Mouse (Mus musculus): ENCODE data around the gene Idh3g. TPM values are rescaled to one million over a fixed set of nuclear protein-coding genes. Genes with fewer than 3 reads are reported as not detected.

The Idh3g gene
- polyA plus RNA-seq, 1 experiment from 2014 or later = 190 TPM

DNA sequence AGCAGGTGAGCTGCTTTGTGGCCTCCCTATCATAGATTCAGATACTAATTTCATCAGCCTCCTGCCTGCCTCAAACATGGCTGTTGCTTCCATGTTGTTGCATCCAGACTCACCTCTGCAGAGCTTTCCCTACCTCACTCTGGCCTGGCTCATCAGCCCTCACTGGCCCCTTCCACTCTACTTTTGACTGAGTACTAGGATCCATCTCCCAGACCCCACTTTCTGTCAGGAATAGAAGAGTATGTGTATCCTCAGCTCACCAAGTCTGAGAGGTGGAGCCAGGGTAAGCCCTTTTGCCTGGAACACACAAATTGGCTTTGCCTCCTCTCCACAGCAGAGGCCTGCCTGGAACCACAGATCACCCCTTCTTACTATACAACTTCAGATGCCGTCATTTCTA, 1.8 kb upstream of the Idh3g start:
- Histone ChIP-seq H3K36me3 (peaks cover 22% of the 10 kb centered on the region), H3K9me3 (no peaks in the 10 kb centered on the region), H3K4me3 (0 out of 2 replicates have a peak overlapping the region, but pooled peaks have one; percentile 64), H3K9ac (no peak overlapping the region), H3K27me3 (peaks cover 3% of the 10 kb centered on the region; the same call in 1 of the 2 replicates), H3K27ac (no peak overlapping the region), H3K4me1 (peaks cover 7% of the 10 kb centered on the region; the same call in 1 of the 2 replicates), H3K4me2 (no peak overlapping the region; the same call in 1 of the 2 replicates)
- ATAC-seq (ENCODE audit: insufficient number of reproducible peaks, low FRiP score, low TSS enrichment, low read depth) = no peak
- 94% methylated on average over 1 of the region's 1 CpGs for WGBS

DNA sequence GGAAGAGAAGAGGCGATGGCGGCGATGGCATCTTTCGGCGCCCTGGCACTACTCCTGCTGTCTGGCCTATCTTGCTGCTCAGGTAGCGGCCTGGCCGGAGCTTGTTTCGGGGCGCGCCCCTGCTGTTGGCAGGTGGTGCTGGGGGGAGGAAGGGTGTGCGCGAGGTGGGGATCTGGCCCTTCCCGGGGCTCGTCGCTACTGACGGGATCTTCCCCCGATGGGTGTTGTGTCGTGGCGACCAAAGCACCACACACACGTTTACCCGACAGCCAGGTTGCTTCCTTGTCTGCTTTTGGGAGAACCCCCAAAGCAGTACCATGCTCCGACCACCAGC, 495 bp upstream of the Idh3g start:
- Histone ChIP-seq H3K9me3 (no peaks in the 10 kb centered on the region), H3K4me2 (peak overlapping the region; percentile 48), H3K27me3 (peaks cover 3% of the 10 kb centered on the region; the same call in 1 of the 2 replicates), H3K36me3 (peaks cover 22% of the 10 kb centered on the region), H3K4me1 (peaks cover 7% of the 10 kb centered on the region; the same call in 1 of the 2 replicates), H3K4me3 (peak overlapping the region; percentile 64), H3K9ac (peak overlapping the region; percentile 47), H3K27ac (peak overlapping the region; percentile 94)
- 21% methylated on average over 21 of the region's 22 CpGs for WGBS
- ATAC-seq (ENCODE audit: insufficient number of reproducible peaks, low FRiP score, low TSS enrichment, low read depth) = peak; percentile 5; the same call in 1 of the 2 replicates

DNA sequence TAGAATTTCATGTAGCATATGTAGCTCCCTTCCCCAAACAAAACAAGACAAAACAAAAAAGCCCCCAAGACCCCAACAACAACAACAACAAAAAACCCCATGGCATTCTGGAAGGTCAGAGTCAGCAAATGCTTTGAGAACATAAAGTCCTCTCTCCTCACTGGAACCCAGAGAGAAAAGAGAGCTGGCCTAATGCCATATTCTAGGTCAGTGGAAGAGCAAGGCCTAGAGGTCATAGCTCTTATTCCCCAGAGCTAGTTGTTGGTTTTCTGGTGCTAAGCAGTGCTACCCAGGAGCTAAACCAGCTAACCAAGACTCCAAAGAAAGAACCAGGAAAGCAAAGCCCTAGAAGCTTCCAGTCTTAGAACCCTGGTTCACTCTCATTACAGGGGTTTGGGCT, 1.0 kb downstream of the Idh3g start:
- no peak for ATAC-seq (ENCODE audit: insufficient number of reproducible peaks, low FRiP score, low TSS enrichment, low read depth)
- H3K4me2 ChIP-seq = peak overlapping the region; percentile 48
- peak overlapping the region; percentile 64 for H3K4me3 ChIP-seq
- H3K27ac ChIP-seq = peak overlapping the region; percentile 94
- no peaks in the 10 kb centered on the region for H3K9me3 ChIP-seq
- H3K36me3 ChIP-seq = peaks cover 15% of the 10 kb centered on the region
- peaks cover 3% of the 10 kb centered on the region; the same call in 1 of the 2 replicates for H3K27me3 ChIP-seq
- H3K4me1 ChIP-seq = peaks cover 7% of the 10 kb centered on the region; the same call in 1 of the 2 replicates
- H3K9ac ChIP-seq = peak overlapping the region; percentile 40; the same call in 1 of the 2 replicates

DNA sequence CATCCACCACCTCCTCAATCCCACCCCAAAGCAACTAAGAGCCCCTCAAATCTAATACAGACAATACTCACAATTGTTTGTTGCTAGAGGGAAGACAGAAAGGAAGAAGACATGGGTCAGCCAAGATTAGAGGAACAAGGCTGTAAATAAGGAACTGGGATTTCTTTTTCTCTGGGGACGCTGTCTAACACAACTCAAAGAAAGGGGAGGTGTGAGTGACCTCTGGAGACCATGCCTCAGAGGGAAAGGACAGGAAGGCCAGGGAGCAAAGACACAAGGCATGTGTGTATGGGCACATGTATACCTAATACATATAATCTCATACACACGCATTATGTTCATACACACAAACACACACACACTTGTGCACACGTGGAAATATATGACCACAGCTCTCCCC, 4.5 kb downstream of the Idh3g start:
- ATAC-seq (ENCODE audit: insufficient number of reproducible peaks, low FRiP score, low TSS enrichment, low read depth) = no peak
- H3K9ac ChIP-seq = no peak overlapping the region
- peaks cover 3% of the 10 kb centered on the region; the same call in 1 of the 2 replicates for H3K27me3 ChIP-seq
- 94% methylated on average over 3 of the region's 3 CpGs for WGBS
- H3K4me1 ChIP-seq = 0 out of 2 replicates have a peak, but pooled peaks cover 3% of the 10 kb centered on the region
- H3K4me3 ChIP-seq = no peak overlapping the region
- peaks cover 28% of the 10 kb centered on the region for H3K36me3 ChIP-seq
- H3K27ac ChIP-seq = no peak overlapping the region
- no peak overlapping the region for H3K4me2 ChIP-seq
- no peaks in the 10 kb centered on the region for H3K9me3 ChIP-seq

DNA sequence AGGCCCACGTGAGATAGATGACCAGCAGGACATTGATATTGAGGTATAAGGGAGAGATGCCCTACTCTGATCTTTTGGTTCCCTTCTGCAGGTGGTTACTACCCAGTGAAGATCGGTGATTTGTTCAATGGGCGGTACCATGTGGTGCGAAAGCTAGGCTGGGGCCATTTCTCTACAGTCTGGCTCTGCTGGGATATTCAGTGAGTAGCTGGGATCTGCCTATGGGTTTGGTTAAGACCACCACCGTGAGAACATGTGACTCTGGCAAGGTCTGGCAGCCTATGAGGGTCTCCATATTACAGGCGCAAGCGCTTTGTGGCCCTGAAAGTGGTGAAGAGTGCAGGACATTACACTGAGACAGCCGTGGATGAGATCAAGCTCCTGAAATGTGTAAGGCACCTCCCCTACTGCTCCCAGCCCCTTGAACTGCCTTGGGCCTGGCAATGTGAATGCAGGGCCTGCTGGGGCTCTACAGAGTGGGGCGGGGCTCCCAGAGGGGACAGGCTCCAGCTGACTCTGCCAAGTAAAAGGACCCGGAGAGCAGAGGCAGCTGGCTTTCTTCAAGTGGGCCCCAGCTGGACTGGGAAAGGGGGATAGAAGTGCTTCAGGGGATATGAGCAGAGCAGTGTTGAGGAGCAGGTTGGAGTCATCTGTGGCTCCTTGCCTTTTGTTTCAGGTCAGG, 11.8 kb downstream of the Idh3g start:
- peak; percentile 40; the same call in 1 of the 2 replicates for ATAC-seq (ENCODE audit: insufficient number of reproducible peaks, low FRiP score, low TSS enrichment, low read depth)
- Histone ChIP-seq H3K9ac (no peak overlapping the region), H3K4me2 (no peak overlapping the region), H3K9me3 (no peaks in the 10 kb centered on the region), H3K27ac (no peak overlapping the region), H3K4me3 (no peak overlapping the region), H3K36me3 (peaks cover 24% of the 10 kb centered on the region), H3K4me1 (peaks cover 8% of the 10 kb centered on the region; the same call in 1 of the 2 replicates), H3K27me3 (0 out of 2 replicates have a peak, but pooled peaks cover 3% of the 10 kb centered on the region)
- WGBS = 75% methylated on average over 10 of the region's 10 CpGs

DNA sequence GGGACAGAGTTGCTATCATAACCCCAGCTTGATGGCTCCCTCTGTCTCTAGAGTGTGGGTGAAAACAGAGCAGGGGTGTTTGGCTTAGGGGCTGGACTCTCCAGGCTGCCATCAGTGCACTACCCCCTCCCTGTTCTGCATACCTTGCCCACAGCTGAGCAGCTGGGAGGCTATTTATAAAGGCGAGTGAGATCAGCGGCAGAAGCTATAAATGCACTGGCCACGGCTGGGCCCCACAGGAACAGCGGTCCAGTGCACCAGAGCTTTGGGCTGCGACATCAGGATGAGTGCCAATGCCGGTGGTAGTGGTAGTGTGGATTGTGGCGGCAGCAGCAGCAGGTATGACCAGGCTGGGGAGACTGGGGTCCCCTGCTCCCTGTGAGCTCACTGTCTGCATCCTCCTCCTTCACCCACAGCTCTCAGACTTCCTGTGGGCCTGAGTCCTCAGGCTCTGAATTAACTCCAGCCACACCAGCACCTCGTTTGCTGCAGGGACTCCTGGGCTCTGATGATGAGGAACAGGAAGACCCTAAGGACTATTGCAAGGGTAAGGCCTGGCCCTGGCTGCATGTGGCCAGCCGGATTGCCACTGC, 12.4 kb downstream of the Idh3g start, which contains the start of gene Srpk3:
Gene Srpk3 (plus strand): TSS at position 238 of the 593 bp plus-strand sequence.
- Histone ChIP-seq H3K27ac (no peak within 1 kb of the TSS), H3K4me2 (no peak within 1 kb of the TSS), H3K9ac (no peak within 1 kb of the TSS), H3K4me1 (peaks cover 8% of the 10 kb centered on the region; the same call in 1 of the 2 replicates), H3K36me3 (peaks cover 17% of the 10 kb centered on the region), H3K27me3 (0 out of 2 replicates have a peak, but pooled peaks cover 3% of the 10 kb centered on the region), H3K9me3 (no peaks in the 10 kb centered on the region), H3K4me3 (no peak within 1 kb of the TSS)
- peak; percentile 33; the same call in 1 of the 2 replicates for ATAC-seq (ENCODE audit: insufficient number of reproducible peaks, low FRiP score, low TSS enrichment, low read depth)
- WGBS = 40% methylated on average over 9 of the region's 9 CpGs

DNA sequence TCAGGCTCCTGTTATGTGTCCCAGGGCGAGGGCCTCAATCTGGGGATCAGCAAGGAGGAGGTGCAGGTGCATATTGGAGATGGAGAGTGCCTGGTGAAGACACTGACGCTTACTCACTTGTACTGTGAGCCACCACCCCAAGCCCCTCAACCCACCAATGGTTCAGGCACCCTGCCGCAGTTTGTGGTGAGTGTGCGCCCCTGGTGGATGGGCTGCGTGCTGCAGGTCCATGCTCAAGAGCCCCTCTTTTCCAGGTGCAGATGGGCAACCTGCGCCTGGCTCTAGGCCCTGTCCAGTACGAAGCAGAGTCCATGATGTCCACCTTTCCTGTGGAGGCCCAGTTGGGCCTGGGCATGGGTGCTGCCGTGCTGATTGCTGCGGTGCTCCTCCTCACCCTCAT, 19.4 kb downstream of the Idh3g start:
- Histone ChIP-seq H3K4me2 (no peak overlapping the region), H3K27ac (no peak overlapping the region), H3K9me3 (no peaks in the 10 kb centered on the region), H3K36me3 (no peaks in the 10 kb centered on the region), H3K4me1 (no peaks in the 10 kb centered on the region), H3K27me3 (0 out of 2 replicates have a peak, but pooled peaks cover 3% of the 10 kb centered on the region), H3K9ac (no peak overlapping the region), H3K4me3 (no peak overlapping the region)
- no peak for ATAC-seq (ENCODE audit: insufficient number of reproducible peaks, low FRiP score, low TSS enrichment, low read depth)
- WGBS = 58% methylated on average over 9 of the region's 9 CpGs

DNA sequence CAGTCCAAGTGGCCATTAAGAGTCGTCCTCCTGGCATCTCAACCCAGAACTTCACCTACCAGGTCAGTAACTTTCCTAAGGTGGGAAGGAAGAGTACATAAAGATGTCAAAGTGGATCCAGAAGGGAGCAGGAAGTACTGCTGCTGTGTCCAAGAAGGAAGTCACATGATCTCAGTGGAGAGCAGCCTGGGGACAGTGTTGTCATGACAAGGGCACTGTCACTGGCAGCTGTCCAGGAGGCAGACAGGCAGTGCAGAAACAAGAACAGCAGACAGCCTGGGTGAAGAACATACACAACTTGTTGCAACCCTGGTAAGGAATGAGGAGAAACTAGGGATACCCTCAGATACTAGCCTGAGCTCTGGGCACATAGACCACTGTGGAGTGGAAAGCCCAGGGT, 21.4 kb downstream of the Idh3g start:
- 41% methylated on average over 1 of the region's 1 CpGs for WGBS
- Histone ChIP-seq H3K4me1 (no peaks in the 10 kb centered on the region), H3K4me2 (no peak overlapping the region), H3K9ac (no peak overlapping the region), H3K27ac (no peak overlapping the region), H3K36me3 (no peaks in the 10 kb centered on the region), H3K9me3 (no peaks in the 10 kb centered on the region), H3K27me3 (no peaks in the 10 kb centered on the region), H3K4me3 (no peak overlapping the region)
- no peak for ATAC-seq (ENCODE audit: insufficient number of reproducible peaks, low FRiP score, low TSS enrichment, low read depth)

DNA sequence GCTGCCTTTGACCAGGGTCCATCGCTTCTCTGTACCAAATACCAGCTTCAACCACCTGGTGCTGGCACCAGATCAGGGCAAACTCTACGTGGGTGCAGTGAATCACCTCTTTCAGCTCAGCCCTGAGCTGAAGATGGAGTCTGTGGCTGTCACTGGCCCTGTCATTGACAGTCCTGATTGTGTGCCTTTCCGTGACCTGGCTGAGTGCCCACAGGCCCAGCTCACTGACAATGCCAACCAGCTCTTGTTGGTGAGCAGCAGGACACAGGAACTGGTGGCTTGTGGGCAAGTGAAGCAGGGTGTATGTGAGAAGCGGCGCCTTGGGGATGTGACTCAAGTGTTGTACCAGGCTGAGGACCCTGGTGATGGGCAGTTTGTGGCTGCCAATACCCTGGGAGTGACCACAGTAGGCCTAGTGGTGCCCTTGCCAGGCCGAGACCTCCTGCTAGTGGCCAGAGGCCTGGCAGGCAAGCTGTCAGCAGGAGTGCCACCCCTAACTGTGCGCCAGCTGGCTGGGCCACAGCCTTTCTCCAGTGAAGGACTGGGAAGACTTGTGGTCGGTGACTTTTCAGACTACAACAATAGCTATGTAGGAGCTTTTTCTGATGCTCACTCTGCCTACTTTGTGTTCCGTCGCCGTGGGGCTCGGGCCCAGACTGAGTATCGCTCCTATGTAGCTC, 27.9 kb downstream of the Idh3g start:
- Histone ChIP-seq H3K4me1 (no peaks in the 10 kb centered on the region), H3K36me3 (no peaks in the 10 kb centered on the region), H3K9me3 (no peaks in the 10 kb centered on the region), H3K27ac (no peak overlapping the region), H3K27me3 (peaks cover 8% of the 10 kb centered on the region; the same call in 1 of the 2 replicates), H3K4me2 (no peak overlapping the region), H3K9ac (no peak overlapping the region), H3K4me3 (no peak overlapping the region)
- ATAC-seq (ENCODE audit: insufficient number of reproducible peaks, low FRiP score, low TSS enrichment, low read depth) = no peak
- WGBS = 83% methylated on average over 13 of the region's 13 CpGs

DNA sequence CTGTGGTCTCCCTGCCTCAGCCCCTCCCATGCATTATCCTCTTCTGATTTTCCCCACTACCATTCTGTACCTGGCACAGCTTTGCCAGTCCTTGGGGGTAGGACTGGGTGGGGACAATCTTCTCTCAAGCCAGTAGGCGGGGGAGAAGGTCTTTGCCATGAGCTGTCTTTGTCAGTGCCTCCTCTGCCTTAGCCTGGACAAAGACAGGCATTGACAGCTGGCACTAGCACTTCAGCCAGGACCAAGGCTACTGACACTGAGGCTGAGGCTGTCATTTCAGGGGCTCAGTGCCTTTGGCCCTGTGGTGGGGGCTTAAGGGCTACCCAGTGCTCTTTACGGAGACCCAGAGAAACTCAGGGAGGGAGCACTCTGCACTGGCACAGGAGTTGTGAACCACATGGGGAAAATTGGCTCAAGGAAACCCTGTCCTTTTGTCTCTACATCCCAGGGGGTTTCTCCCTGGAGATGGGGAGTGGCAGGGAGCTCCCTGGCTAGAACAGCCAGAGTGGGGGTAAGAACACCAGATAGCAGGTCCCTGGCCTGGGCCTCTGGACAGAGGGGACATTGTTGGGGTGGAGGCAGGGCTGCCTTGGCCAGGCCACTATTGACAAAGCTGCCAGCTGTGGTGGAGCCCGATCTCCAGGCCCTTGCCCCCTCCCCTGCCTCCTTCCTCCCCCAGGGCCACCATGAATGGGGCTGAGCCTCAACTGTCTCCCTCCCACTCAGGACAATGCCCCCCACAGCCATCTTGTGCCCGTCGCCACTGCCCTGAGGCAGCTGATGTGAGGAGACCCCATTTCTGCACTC, 30.2 kb downstream of the Idh3g start, which contains the start of gene Plxnb3:
Gene Plxnb3 (plus strand): TSS at position 757 of the 807 bp plus-strand sequence.
- no peak within 1 kb of the TSS for H3K9ac ChIP-seq
- H3K27ac ChIP-seq = no peak within 1 kb of the TSS
- H3K4me3 ChIP-seq = no peak within 1 kb of the TSS
- H3K4me1 ChIP-seq = no peaks in the 10 kb centered on the region
- H3K4me2 ChIP-seq = no peak within 1 kb of the TSS
- H3K27me3 ChIP-seq = peaks cover 8% of the 10 kb centered on the region; the same call in 1 of the 2 replicates
- no peaks in the 10 kb centered on the region for H3K36me3 ChIP-seq
- ATAC-seq (ENCODE audit: insufficient number of reproducible peaks, low FRiP score, low TSS enrichment, low read depth) = no peak
- WGBS = 77% methylated on average over 5 of the region's 5 CpGs
- H3K9me3 ChIP-seq = no peaks in the 10 kb centered on the region

DNA sequence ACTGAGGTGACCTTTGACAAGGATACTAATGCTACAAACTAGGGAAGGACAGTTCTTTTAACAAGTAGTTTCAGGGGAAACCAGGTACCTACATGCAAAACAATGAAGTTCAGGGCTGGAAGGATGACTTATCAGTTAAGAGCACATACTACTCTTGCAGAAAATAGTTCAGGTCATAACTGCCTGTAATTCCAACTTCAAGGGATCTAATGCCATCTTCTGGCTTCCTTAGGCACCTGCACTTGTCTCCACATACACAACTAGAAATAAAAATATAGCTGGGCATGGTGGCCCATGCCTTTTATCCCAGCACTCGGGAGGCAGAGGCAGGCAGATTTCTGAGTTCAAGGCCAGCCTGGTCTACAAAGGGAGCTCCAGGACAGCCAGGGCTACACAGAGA, 37.7 kb downstream of the Idh3g start:
- no peak overlapping the region for H3K4me2 ChIP-seq
- H3K4me1 ChIP-seq = no peaks in the 10 kb centered on the region
- 86% methylated on average over 1 of the region's 1 CpGs for WGBS
- no peaks in the 10 kb centered on the region for H3K27me3 ChIP-seq
- H3K36me3 ChIP-seq = no peaks in the 10 kb centered on the region
- no peak overlapping the region for H3K9ac ChIP-seq
- no peaks in the 10 kb centered on the region for H3K9me3 ChIP-seq
- no peak overlapping the region for H3K4me3 ChIP-seq
- no peak overlapping the region for H3K27ac ChIP-seq
- ATAC-seq (ENCODE audit: insufficient number of reproducible peaks, low FRiP score, low TSS enrichment, low read depth) = no peak

Data from limb, embryonic 15.5 days (tissue).